Mouse (Mus musculus) myocyte (in vitro differentiated cells): ENCODE measurements at regions not wholly inside any gene's neighbourhood (a gene's known extent, or its start where the extent isn't known, plus 50 kb on each side); places are given as distances from the start of the nearest gene placed in this dataset.

ENCODE experiments used
- H3K27me3 ChIP-seq: one replicate; pipeline ENCODE4 v1.6.1; 2011; ENCODE audit not compliant: control insufficient read depth, insufficient read depth, insufficient read length
- H3K36me3 ChIP-seq: one replicate; pipeline ENCODE4 v1.6.1; 2011; ENCODE audit not compliant: control insufficient read depth, insufficient read depth
- H3K4me2 ChIP-seq: one replicate; pipeline ENCODE4 v1.6.1; 2011; ENCODE audit warnings: low read depth, control low read depth
- H3K4me3 ChIP-seq: one replicate; pipeline ENCODE4 v1.5.1; 2011; ENCODE audit warnings: mild to moderate bottlenecking, control low read depth, moderate library complexity
- H3K79me2 ChIP-seq: one replicate; pipeline ENCODE4 v1.6.1; 2011; ENCODE audit not compliant: control insufficient read depth, insufficient read depth
- H3ac ChIP-seq: one replicate; pipeline ENCODE4 v1.6.1; 2011; ENCODE audit not compliant: control insufficient read depth, insufficient read length
- CEBPB ChIP-seq: IDR thresholded peaks from 2 replicates; pipeline ENCODE4 v1.6.1; 2011; ENCODE audit warnings: mild to moderate bottlenecking, moderate library complexity; ENCODE audit not compliant: poor library complexity, insufficient read depth, severe bottlenecking
- E2F4 ChIP-seq: IDR thresholded peaks from one replicate; pipeline ENCODE4 v1.6.1; 2011; ENCODE audit warnings: mild to moderate bottlenecking, control low read depth, moderate library complexity; ENCODE audit not compliant: insufficient read depth
- MAX ChIP-seq: IDR thresholded peaks from one replicate; pipeline ENCODE4 v1.6.1; 2011; ENCODE audit warnings: low read depth, mild to moderate bottlenecking, control low read depth
- MYOD1 ChIP-seq, 3 experiments: IDR thresholded peaks; one replicate each; pipeline ENCODE4 v1.6.1; 2011; ENCODE audit warnings: control low read depth in 2 of 3, low read depth in 2 of 3, mild to moderate bottlenecking in 2 of 3, moderate library complexity in 1 of 3; ENCODE audit not compliant: insufficient read length in 2 of 3, control insufficient read depth in 1 of 3
- MYOG ChIP-seq, 3 experiments: IDR thresholded peaks; one replicate each; pipeline ENCODE4 v1.6.1; 2011; ENCODE audit warnings: control low read depth in 2 of 3, low read depth in 2 of 3, mild to moderate bottlenecking in 2 of 3; ENCODE audit not compliant: insufficient read length in 2 of 3, control insufficient read depth in 1 of 3, insufficient read depth in 1 of 3
- POLR2A ChIP-seq: IDR thresholded peaks from one replicate; pipeline ENCODE4 v1.6.1; 2011; ENCODE audit warnings: low read depth, mild to moderate bottlenecking, control low read depth, moderate library complexity; ENCODE audit not compliant: insufficient read length
- POLR2AphosphoS2 ChIP-seq: IDR thresholded peaks from one replicate; pipeline ENCODE4 v1.6.1; 2011; ENCODE audit warnings: low read depth, control low read depth; ENCODE audit not compliant: insufficient read length
- REST ChIP-seq: IDR thresholded peaks from one replicate; pipeline ENCODE4 v1.6.1; 2011; ENCODE audit warnings: mild to moderate bottlenecking, control low read depth, moderate library complexity; ENCODE audit not compliant: insufficient read depth, insufficient read length
- SRF ChIP-seq: IDR thresholded peaks from one replicate; pipeline ENCODE4 v1.6.1; 2011; ENCODE audit warnings: low read depth; ENCODE audit not compliant: control insufficient read depth, insufficient read length
- TCF12 ChIP-seq: IDR thresholded peaks from one replicate; pipeline ENCODE4 v1.6.1; 2011; ENCODE audit warnings: mild to moderate bottlenecking, control low read depth; ENCODE audit not compliant: poor library complexity, insufficient read depth, severe bottlenecking
- TCF3 ChIP-seq: IDR thresholded peaks from one replicate; pipeline ENCODE4 v1.6.1; 2011; ENCODE audit warnings: low read depth, control low read depth; ENCODE audit not compliant: insufficient read length
- USF1 ChIP-seq: IDR thresholded peaks from one replicate; pipeline ENCODE4 v1.6.1; 2011; ENCODE audit warnings: low read depth, mild to moderate bottlenecking, control low read depth, moderate library complexity

- Histone ChIP-seq H3K36me3 (no peaks in the 10 kb centered on the region), H3K4me3 (no peak overlapping the region), H3K79me2 (no peaks in the 10 kb centered on the region), H3K27me3 (no peaks in the 10 kb centered on the region), H3K4me2 (no peak overlapping the region), H3ac (no peak overlapping the region)
- peak; percentile 50 for TF ChIP-seq USF1
- TF ChIP-seq POLR2AphosphoS2: no peak
- TF ChIP-seq MYOD1 (IDR thresholded peaks at IDR 0.05; ENCODE audit: control insufficient read depth in 1 of 3, insufficient read length in 2 of 3, low read depth in 2 of 3): peak in 1 of 3 experiments; percentile 23
These were observed 116.1 kb downstream of the Nufip1 start for GRCm38 (mm10) chr14:76226621-76227297.

GRCm38 (mm10) chr14:76228968-76229555 is 118.4 kb downstream of the Nufip1 start:
- TF ChIP-seq REST: no peak
- no peak for TF ChIP-seq SRF
- TF ChIP-seq POLR2AphosphoS2: no peak
- no peak for TF ChIP-seq USF1
- no peak for TF ChIP-seq MAX
- TF ChIP-seq TCF12: no peak
- no peak for TF ChIP-seq CEBPB
- no peak for TF ChIP-seq TCF3
- no peak for TF ChIP-seq MYOG (IDR thresholded peaks at IDR 0.05; ENCODE audit: control insufficient read depth in 1 of 3, insufficient read depth in 1 of 3, insufficient read length in 2 of 3, low read depth in 2 of 3)
- no peak for TF ChIP-seq POLR2A
- no peak for TF ChIP-seq E2F4
- no peak for TF ChIP-seq MYOD1 (IDR thresholded peaks at IDR 0.05; ENCODE audit: control insufficient read depth in 1 of 3, insufficient read length in 2 of 3, low read depth in 2 of 3)
- no peaks in the 10 kb centered on the region for H3K36me3 ChIP-seq
- H3K4me3 ChIP-seq: no peak overlapping the region
- H3K79me2 ChIP-seq: no peaks in the 10 kb centered on the region
- no peak overlapping the region for H3K4me2 ChIP-seq
- no peaks in the 10 kb centered on the region for H3K27me3 ChIP-seq
- no peak overlapping the region for H3ac ChIP-seq

- TF ChIP-seq MYOD1 (IDR thresholded peaks at IDR 0.05; ENCODE audit: control insufficient read depth in 1 of 3, insufficient read length in 2 of 3, low read depth in 2 of 3) (peak in 1 of 3 experiments; percentile 54), REST (no peak), MYOG (IDR thresholded peaks at IDR 0.05; ENCODE audit: control insufficient read depth in 1 of 3, insufficient read depth in 1 of 3, insufficient read length in 2 of 3, low read depth in 2 of 3) (peak in 1 of 3 experiments; percentile 31), TCF12 (no peak), USF1 (no peak)
- no peak overlapping the region for H3ac ChIP-seq
- no peaks in the 10 kb centered on the region for H3K36me3 ChIP-seq
- H3K4me2 ChIP-seq: no peak overlapping the region
- H3K27me3 ChIP-seq: no peaks in the 10 kb centered on the region
- H3K4me3 ChIP-seq: no peak overlapping the region
- no peaks in the 10 kb centered on the region for H3K79me2 ChIP-seq
These were observed 129.3 kb downstream of the Nufip1 start for GRCm38 (mm10) chr14:76239856-76240493.

- no peak overlapping the region for H3K4me2 ChIP-seq
- no peak overlapping the region for H3ac ChIP-seq
- H3K4me3 ChIP-seq: no peak overlapping the region
- TF ChIP-seq MYOD1 (IDR thresholded peaks at IDR 0.05; ENCODE audit: control insufficient read depth in 1 of 3, insufficient read length in 2 of 3, low read depth in 2 of 3): no peak
- TF ChIP-seq POLR2A: no peak
- TF ChIP-seq SRF: no peak
- no peaks in the 10 kb centered on the region for H3K27me3 ChIP-seq
- H3K36me3 ChIP-seq: no peaks in the 10 kb centered on the region
- H3K79me2 ChIP-seq: no peaks in the 10 kb centered on the region
These were observed 133.1 kb downstream of the Nufip1 start for GRCm38 (mm10) chr14:76243581-76244337.
